Mouse (Mus musculus) CD4-positive naive resting alpha-beta T cell, adult 57 days (primary cell): ENCODE data around the gene Gm37596. TPM values are rescaled to one million over a fixed set of nuclear protein-coding genes. Genes with fewer than 3 reads are reported as not detected.

Experiments
- total RNA-seq: library from RNA; stranded (reverse); gene quantifications from one replicate; pipeline ENCODE4 v1.2.4, GENCODE M21; 2023

Gene Gm37596
- total RNA-seq = not detected

GRCm38 (mm10) chr3:93692970-93693369, at the start of gene Gm37596:
TSS of gene Gm37596 (minus strand) at chr3:93693070.

GRCm38 (mm10) chr3:93676210-93676609, 16.7 kb downstream of the Gm37596 start, which contains the start of gene Tdpoz1:
TSS of gene Tdpoz1 (minus strand) at chr3:93676310.

GRCm38 (mm10) chr3:93652586-93652985, 40.3 kb downstream of the Gm37596 start, which contains the start of gene Tdpoz2:
TSS of gene Tdpoz2 (minus strand) at chr3:93652686.

Other genes with a start within 250 kb of the Gm37596 start
- not detected for gene Tchhl1, start 224.3 kb downstream of the Gm37596 start, total RNA-seq
- 123 TPM for gene S100a11, start 172.6 kb downstream of the Gm37596 start, total RNA-seq
- gene S100a10, start 138.0 kb downstream of the Gm37596 start, total RNA-seq = 209 TPM
- not detected for gene Tdpoz2, start 40.4 kb downstream of the Gm37596 start, total RNA-seq
- not detected for gene Tdpoz1, start 16.8 kb downstream of the Gm37596 start, total RNA-seq
- not detected for gene Gm5773, start 79.9 kb upstream of the Gm37596 start, total RNA-seq
- not detected for gene Tdpoz4, start 103.3 kb upstream of the Gm37596 start, total RNA-seq
- not detected for gene Tdpoz3, start 132.9 kb upstream of the Gm37596 start, total RNA-seq